9 mouse cellular contexts compared by ENCODE assay signal in the genomic region with DNA sequence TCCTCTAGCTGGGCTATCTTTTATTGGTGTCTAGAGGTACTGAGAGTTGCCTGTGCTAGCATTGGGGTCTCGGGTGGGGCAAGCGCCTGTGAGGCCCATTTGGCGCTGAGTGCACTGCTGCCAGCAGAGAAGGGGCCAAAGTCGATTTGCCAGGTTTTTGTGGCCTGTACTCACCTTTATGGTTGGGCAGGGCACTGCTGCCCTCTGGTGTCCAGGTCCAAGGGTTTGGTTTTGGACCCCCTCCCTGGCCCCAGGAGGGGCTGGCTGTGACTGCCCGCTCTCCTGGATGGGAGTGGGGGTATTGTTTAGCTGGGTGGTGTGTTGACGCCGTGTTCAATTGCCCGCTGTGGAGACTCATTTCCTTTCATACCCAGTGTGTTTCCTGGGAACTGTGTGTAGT. TPM values are rescaled to one million over a fixed set of nuclear protein-coding genes. Genes with fewer than 3 reads are reported as not detected.
DNase-seq lines count a peak whose midpoint lies in the region; ATAC-seq and TF ChIP-seq lines count a peak whose summit lies in the region.
"Had no signal": no experiment of that assay in that cellular context is flagged by ENCODE, and none has a peak within 500 bp of the region (broad histone marks: within the 10 kb centered on the region; RNA-seq: fewer than 3 reads in every experiment).

No protein-coding gene starts in this region.

- H3K36me3 ChIP-seq in heart, embryonic 14.5 days (ENCODE audit: control insufficient read depth, insufficient read depth, low read length) = peaks cover 58% of the 10 kb centered on the region
- H3K36me3 ChIP-seq in hindbrain, embryonic 14.5 days (replicated peaks; ENCODE audit: control insufficient read depth, insufficient read depth) = no peaks in the 10 kb centered on the region
- peaks cover 61% of the 10 kb centered on the region for H3K36me3 ChIP-seq in liver, embryonic 15.5 days (replicated peaks)

- H3K9ac ChIP-seq in heart, embryonic 14.5 days (ENCODE audit: low read length) = 0 out of 2 replicates have a peak overlapping the region, but pooled peaks have one; percentile 84
- H3K9ac ChIP-seq in hindbrain, embryonic 14.5 days = no peak overlapping the region
- peak overlapping the region; percentile 70; the same call in 1 of the 2 replicates for H3K9ac ChIP-seq in liver, embryonic 15.5 days

- no peak for DNase-seq in heart, adult 18-20 months
- DNase-seq in hindbrain, embryonic 14.5 days (ENCODE audit: low spot score) = no peak
- DNase-seq in yolk sac, embryonic 10.5 days (ENCODE audit: low spot score) = no peak
- no peak for DNase-seq in adrenal gland, adult 8-10 months
- no peak for DNase-seq in urinary bladder, postnatal 4 days (ENCODE audit: low spot score in 2 of 2)

- H3K4me1 ChIP-seq in heart, embryonic 14.5 days (ENCODE audit: control insufficient read depth in 2 of 2, insufficient read depth in 2 of 2, low read length in 2 of 2) = peaks cover 16 to 29% of the 10 kb centered on the region in 2 experiments
- H3K4me1 ChIP-seq in bone marrow, adult 2 months (ENCODE audit: control insufficient read depth, insufficient read depth, low read length) = no peaks in the 10 kb centered on the region; the same call in 1 of the 2 replicates
- H3K4me1 ChIP-seq in hindbrain, embryonic 14.5 days (replicated peaks; ENCODE audit: control insufficient read depth, insufficient read depth, low read length) = peaks cover 7% of the 10 kb centered on the region; the same call in 1 of the 2 replicates
- H3K4me1 ChIP-seq in liver, embryonic 15.5 days (replicated peaks) = peaks cover 62% of the 10 kb centered on the region

- TF ChIP-seq POLR2A in bone marrow, adult 2 months (IDR thresholded peaks at IDR 0.05; ENCODE audit: borderline replicate concordance, control insufficient read depth, low read depth, low read length) = no peak

- WGBS in heart, embryonic 14.5 days = 53% methylated on average over 8 of the region's 8 CpGs
- 74% methylated on average over 8 of the region's 8 CpGs for WGBS in bone marrow, adult 2 months
- 64% methylated on average over 8 of the region's 8 CpGs for WGBS in hindbrain, embryonic 14.5 days
- 74% methylated on average over 8 of the region's 8 CpGs for WGBS in liver, embryonic 15.5 days (ENCODE audit: insufficient replicate concordance)

- no peak for ATAC-seq in heart, embryonic 14.5 days (ENCODE audit: insufficient number of reproducible peaks, insufficient read depth, low FRiP score, low read depth)
- ATAC-seq in hindbrain, embryonic 14.5 days (ENCODE audit: low FRiP score) = no peak
- no peak for ATAC-seq in liver, embryonic 15.5 days (ENCODE audit: insufficient read depth)

- peak overlapping the region; percentile 99 for H3K4me2 ChIP-seq in heart, embryonic 14.5 days (ENCODE audit: low read length)
- 0 out of 2 replicates have a peak overlapping the region, but pooled peaks have one; percentile 82 for H3K4me2 ChIP-seq in hindbrain, embryonic 14.5 days (replicated peaks)
- peak overlapping the region; percentile 99 for H3K4me2 ChIP-seq in liver, embryonic 15.5 days

- no peak overlapping the region for H3K27ac ChIP-seq in heart, embryonic 14.5 days (replicated peaks in 1 of 2; ENCODE audit: control insufficient read depth in 1 of 2, insufficient read depth in 1 of 2, low read depth in 2 of 2, low read length in 2 of 2)
- H3K27ac ChIP-seq in bone marrow, adult 2 months (ENCODE audit: control insufficient read depth, insufficient read depth, low read depth, low read length, poor library complexity) = no peak overlapping the region
- H3K27ac ChIP-seq in hindbrain, embryonic 14.5 days = no peak overlapping the region
- peak overlapping the region; percentile 22; the same call in 1 of the 2 replicates for H3K27ac ChIP-seq in liver, embryonic 15.5 days (replicated peaks)

- TF ChIP-seq CTCF in bone marrow, adult 2 months (IDR thresholded peaks at IDR 0.05; ENCODE audit: control insufficient read depth, insufficient read depth, low read length) = peak; percentile 35

- H3K9me3 ChIP-seq in heart, embryonic 14.5 days (ENCODE audit: control insufficient read depth, low read length) = no peaks in the 10 kb centered on the region
- no peaks in the 10 kb centered on the region for H3K9me3 ChIP-seq in hindbrain, embryonic 14.5 days (ENCODE audit: control insufficient read depth, low read length)
- no peaks in the 10 kb centered on the region for H3K9me3 ChIP-seq in liver, embryonic 15.5 days (replicated peaks)
- H3K9me3 ChIP-seq: megakaryocyte, embryonic 14.5 days had no signal

- no peaks in the 10 kb centered on the region for H3K27me3 ChIP-seq in heart, embryonic 14.5 days (ENCODE audit: control insufficient read depth, insufficient read depth, low read length)
- no peaks in the 10 kb centered on the region; the same call in 1 of the 2 replicates for H3K27me3 ChIP-seq in hindbrain, embryonic 14.5 days (ENCODE audit: control insufficient read depth, insufficient read depth, low read length)
- H3K27me3 ChIP-seq in liver, embryonic 15.5 days = no peaks in the 10 kb centered on the region
- H3K27me3 ChIP-seq: megakaryocyte, embryonic 14.5 days had no signal

- no peak overlapping the region; a peak in 1 of 4 replicates for H3K4me3 ChIP-seq in heart, embryonic 14.5 days (ENCODE audit: control insufficient read depth in 1 of 2, insufficient read depth in 1 of 2, low read depth in 1 of 2, low read length in 2 of 2)
- no peak overlapping the region for H3K4me3 ChIP-seq in bone marrow, adult 2 months (replicated peaks; ENCODE audit: control insufficient read depth, low read depth, low read length)
- H3K4me3 ChIP-seq in hindbrain, embryonic 14.5 days (replicated peaks; ENCODE audit: low read length) = no peak overlapping the region
- H3K4me3 ChIP-seq in liver, embryonic 15.5 days (replicated peaks) = peak overlapping the region; percentile 83

RNA-seq across cellular contexts. Expression of gene Uhrf1, which starts 2.7 kb away (rescaled TPM):
- 42.8 and 44.6 TPM in 2 replicates for polyA plus RNA-seq in heart, embryonic 14.5 days (2014; fragmentation: Nextera tagmentation; extraction: Ambion mirVana)
- 1 to 10 TPM; 1.4 to 2.5 TPM for total RNA-seq in heart, adult 18-20 months (2021)
- polyA plus RNA-seq in bone marrow, adult 2 months (2011; ENCODE audit: insufficient read depth, insufficient read length, low replicate concordance, missing spikeins) = 77.5 and 109 TPM in 2 replicates
- polyA plus RNA-seq in hindbrain, embryonic 14.5 days (2014; fragmentation: Nextera tagmentation; extraction: Ambion mirVana) = 14.1 and 15.9 TPM in 2 replicates
- polyA plus RNA-seq in liver, embryonic 15.5 days (2015; fragmentation: Nextera tagmentation; extraction: Ambion mirVana) = 96.8 and 109 TPM in 2 replicates
- 1 to 10 TPM; 1.8 to 3.4 (median 2.6) TPM for total RNA-seq in adrenal gland, adult 8-10 months (2022)

RNA-seq across cellular contexts. Expression of gene Arrdc5, which starts 5.7 kb away (rescaled TPM):
- polyA plus RNA-seq in heart, embryonic 14.5 days (2014; fragmentation: Nextera tagmentation; extraction: Ambion mirVana) = not detected in 2 replicates
- total RNA-seq in heart, adult 18-20 months (2021) = not detected
- polyA plus RNA-seq in bone marrow, adult 2 months (2011; ENCODE audit: insufficient read depth, insufficient read length, low replicate concordance, missing spikeins) = not detected in 2 replicates
- polyA plus RNA-seq in hindbrain, embryonic 14.5 days (2014; fragmentation: Nextera tagmentation; extraction: Ambion mirVana) = not detected in 2 replicates
- polyA plus RNA-seq in liver, embryonic 15.5 days (2015; fragmentation: Nextera tagmentation; extraction: Ambion mirVana) = not detected in 2 replicates
- not detected for total RNA-seq in adrenal gland, adult 8-10 months (2022)

RNA-seq across cellular contexts. Expression of gene Plin3, which starts 13.2 kb away (rescaled TPM):
- polyA plus RNA-seq in heart, embryonic 14.5 days (2014; fragmentation: Nextera tagmentation; extraction: Ambion mirVana) = 66.4 and 70.9 TPM in 2 replicates
- 100 to 1,000 TPM; 178 to 190 TPM for total RNA-seq in heart, adult 18-20 months (2021)
- polyA plus RNA-seq in bone marrow, adult 2 months (2011; ENCODE audit: insufficient read depth, insufficient read length, low replicate concordance, missing spikeins) = 10.9 and 29.6 TPM in 2 replicates
- 13.9 and 16.4 TPM in 2 replicates for polyA plus RNA-seq in hindbrain, embryonic 14.5 days (2014; fragmentation: Nextera tagmentation; extraction: Ambion mirVana)
- 33.3 and 36.0 TPM in 2 replicates for polyA plus RNA-seq in liver, embryonic 15.5 days (2015; fragmentation: Nextera tagmentation; extraction: Ambion mirVana)
- 100 to 1,000 TPM in 3 of 4 experiments, 10 to 100 TPM in 1; 92.6 to 117 (median 103) TPM for total RNA-seq in adrenal gland, adult 8-10 months (2022)

RNA-seq across cellular contexts. Expression of gene Kdm4b, which starts 20.0 kb away (rescaled TPM):
- polyA plus RNA-seq in heart, embryonic 14.5 days (2014; fragmentation: Nextera tagmentation; extraction: Ambion mirVana) = 24.1 and 24.4 TPM in 2 replicates
- 10 to 100 TPM; 29.6 to 30.3 TPM for total RNA-seq in heart, adult 18-20 months (2021)
- polyA plus RNA-seq in bone marrow, adult 2 months (2011; ENCODE audit: insufficient read depth, insufficient read length, low replicate concordance, missing spikeins) = 15.7 and 74.9 TPM in 2 replicates
- polyA plus RNA-seq in hindbrain, embryonic 14.5 days (2014; fragmentation: Nextera tagmentation; extraction: Ambion mirVana) = 62.2 and 64.3 TPM in 2 replicates
- polyA plus RNA-seq in liver, embryonic 15.5 days (2015; fragmentation: Nextera tagmentation; extraction: Ambion mirVana) = 7.0 and 9.5 TPM in 2 replicates
- total RNA-seq in adrenal gland, adult 8-10 months (2022) = 10 to 100 TPM; 36.7 to 54.1 (median 47.4) TPM

RNA-seq across cellular contexts. Expression of gene Ticam1, which starts 29.2 kb away (rescaled TPM):
- polyA plus RNA-seq in heart, embryonic 14.5 days (2014; fragmentation: Nextera tagmentation; extraction: Ambion mirVana) = 9.2 and 9.3 TPM in 2 replicates
- 1 to 10 TPM; 9.1 to 9.2 TPM for total RNA-seq in heart, adult 18-20 months (2021)
- polyA plus RNA-seq in bone marrow, adult 2 months (2011; ENCODE audit: insufficient read depth, insufficient read length, low replicate concordance, missing spikeins) = 2.4 and 5.9 TPM in 2 replicates
- 1.4 and 1.5 TPM in 2 replicates for polyA plus RNA-seq in hindbrain, embryonic 14.5 days (2014; fragmentation: Nextera tagmentation; extraction: Ambion mirVana)
- polyA plus RNA-seq in liver, embryonic 15.5 days (2015; fragmentation: Nextera tagmentation; extraction: Ambion mirVana) = 3.2 and 3.7 TPM in 2 replicates
- total RNA-seq in adrenal gland, adult 8-10 months (2022) = 10 to 100 TPM; 23.9 to 26.3 (median 24.8) TPM
